19 mouse cellular contexts compared by ENCODE assay signal in genomic region chr5:93053606-93054397, GRCm38 (mm10). TPM values are rescaled to one million over a fixed set of nuclear protein-coding genes. Genes with fewer than 3 reads are reported as not detected.
A peak's percentile ranks its signal among the peaks of the same experiment; 100 is the strongest.
DNase-seq lines count a peak whose midpoint lies in the region; ATAC-seq and TF ChIP-seq lines count a peak whose summit lies in the region.
"Had no signal": no experiment of that assay in that cellular context is flagged by ENCODE, and none has a peak within 500 bp of the region (broad histone marks: within the 10 kb centered on the region; RNA-seq: fewer than 3 reads in every experiment).

No protein-coding gene starts in this region.

- TF ChIP-seq CTCF in heart, postnatal 0 days (IDR thresholded peaks at IDR 0.05; ENCODE audit: low read depth) = 0 out of 2 replicates have a peak, but pooled peaks have one; percentile 5
- TF ChIP-seq CTCF in brain, embryonic 14.5 days (IDR thresholded peaks at IDR 0.05; ENCODE audit: borderline replicate concordance, extremely low read depth, insufficient read depth, insufficient read length) = no peak

- H3K9me3 ChIP-seq in heart, postnatal 0 days (replicated peaks; ENCODE audit: control insufficient read depth, low read length) = no peaks in the 10 kb centered on the region
- H3K9me3 ChIP-seq: hindbrain, embryonic 10.5 days; limb, embryonic 12.5 days; stomach, embryonic 15.5 days had no signal

- no peak for TF ChIP-seq POLR2A in brain, embryonic 14.5 days (IDR thresholded peaks at IDR 0.05; ENCODE audit: borderline replicate concordance, extremely low read depth, insufficient read depth, insufficient read length, poor library complexity, severe bottlenecking)

- no peak overlapping the region for H3K27ac ChIP-seq in heart, postnatal 0 days (ENCODE audit: low read depth)
- H3K27ac ChIP-seq: hindbrain, embryonic 10.5 days; limb, embryonic 12.5 days; stomach, embryonic 15.5 days had no signal

- H3K4me3 ChIP-seq in heart, postnatal 0 days (ENCODE audit: low read depth, low read length) = no peak overlapping the region
- H3K4me3 ChIP-seq: hindbrain, embryonic 10.5 days; limb, embryonic 12.5 days; stomach, embryonic 15.5 days had no signal

- no peak for DNase-seq in heart, postnatal 0 days (ENCODE audit: low spot score)
- DNase-seq in heart, adult 8-10 months (ENCODE audit: low spot score) = no peak
- peak; percentile 59 for DNase-seq in retina, postnatal 1 day
- no peak for DNase-seq in retina, embryonic 14.5 days (ENCODE audit: low spot score)
- DNase-seq in brain, embryonic 14.5 days (ENCODE audit: low read depth) = peak; percentile 70
- peak; percentile 45 for DNase-seq in splenic B cell, adult 2 months (ENCODE audit: low read depth, low spot score)
- DNase-seq in c-Kit-positive CD71-positive TER-119-positive erythroid progenitor cells, embryonic 14.5 days (ENCODE audit: low spot score) = no peak
- no peak for DNase-seq in gastrocnemius, postnatal 10 days
- DNase-seq: adrenal gland, adult 2 months; embryo, embryonic 11 days; kidney, adult 9 months; layer of hippocampus, adult 9-11 months; right cerebral cortex, postnatal 14 days had no signal

- H3K27me3 ChIP-seq in heart, postnatal 0 days (ENCODE audit: control insufficient read depth, insufficient read depth, low read length) = no peaks in the 10 kb centered on the region
- H3K27me3 ChIP-seq in splenic B cell, adult 2 months (ENCODE audit: control insufficient read depth, insufficient read depth, low read length, poor library complexity, severe bottlenecking) = no peaks in the 10 kb centered on the region

- ATAC-seq in heart, postnatal 0 days (ENCODE audit: insufficient read depth, low read depth) = no peak
- ATAC-seq: lung, postnatal 0 days; midbrain, embryonic 16.5 days had no signal

- no peaks in the 10 kb centered on the region for H3K4me1 ChIP-seq in heart, postnatal 0 days (ENCODE audit: control insufficient read depth, insufficient read depth)
- H3K4me1 ChIP-seq: limb, embryonic 12.5 days; stomach, embryonic 15.5 days had no signal

- no peak overlapping the region for H3K9ac ChIP-seq in heart, postnatal 0 days (replicated peaks; ENCODE audit: low read depth, low read length)
- H3K9ac ChIP-seq: limb, embryonic 12.5 days; stomach, embryonic 15.5 days had no signal

- no peak for TF ChIP-seq EP300 in heart, postnatal 0 days (IDR thresholded peaks at IDR 0.05; ENCODE audit: low read depth)

- H3K36me3 ChIP-seq in heart, postnatal 0 days (replicated peaks; ENCODE audit: control insufficient read depth, insufficient read depth, low read length) = no peaks in the 10 kb centered on the region
- H3K36me3 ChIP-seq in splenic B cell, adult 2 months (ENCODE audit: control insufficient read depth, insufficient read depth, low read length, poor library complexity, severe bottlenecking) = no peaks in the 10 kb centered on the region
- H3K36me3 ChIP-seq: hindbrain, embryonic 10.5 days; limb, embryonic 12.5 days; stomach, embryonic 15.5 days had no signal

- 44% methylated on average over 8 of the region's 8 CpGs for WGBS in heart, postnatal 0 days

- H3K4me2 ChIP-seq in heart, postnatal 0 days (ENCODE audit: low read depth, low read length) = no peak overlapping the region
- H3K4me2 ChIP-seq: limb, embryonic 12.5 days; stomach, embryonic 15.5 days had no signal

RNA-seq across cellular contexts. Expression of gene Sowahb, which starts 9.0 kb away (rescaled TPM):
- not detected in 2 replicates for total RNA-seq in heart, postnatal 0 days (2014; rRNA removed; ENCODE audit: low replicate concordance)
- not detected in 2 replicates for polyA plus RNA-seq in heart, postnatal 0 days (2015; fragmentation: Nextera tagmentation; extraction: Ambion mirVana)
- under 1 TPM; 0.05 to 0.22 (median 0.12) TPM for total RNA-seq in heart, adult 8-10 months (2022)
- polyA plus RNA-seq in brain, embryonic 14.5 days (2012; rRNA removed) = 0.05 and 0.07 TPM in 2 replicates
- total RNA-seq in gastrocnemius, postnatal 10 days (2021) = under 1 TPM in 1 of 2 experiments, not detected in 1; 0.07 TPM
- total RNA-seq: MEL had no signal
- polyA plus RNA-seq: adrenal gland, adult 2 months; midbrain, embryonic 16.5 days had no signal

RNA-seq across cellular contexts. Expression of gene Sept11, which starts 39.4 kb away (rescaled TPM):
- total RNA-seq in heart, postnatal 0 days (2014; rRNA removed; ENCODE audit: low replicate concordance) = 38.2 and 52.2 TPM in 2 replicates
- 47.6 and 49.5 TPM in 2 replicates for polyA plus RNA-seq in heart, postnatal 0 days (2015; fragmentation: Nextera tagmentation; extraction: Ambion mirVana)
- total RNA-seq in heart, adult 8-10 months (2022) = 10 to 100 TPM; 23.6 to 29.9 (median 25.5) TPM
- polyA plus RNA-seq in brain, embryonic 14.5 days (2012; rRNA removed) = 111 and 133 TPM in 2 replicates
- total RNA-seq in gastrocnemius, postnatal 10 days (2021) = 100 to 1,000 TPM; 161 to 185 TPM

Comparison
In these comparisons a context has a peak if more than half of its experiments do, and no peak if none do; other contexts are left out.
1. DNase-seq: peak in retina, postnatal 1 day (single experiment), brain, embryonic 14.5 days (single experiment) and splenic B cell, adult 2 months (single experiment); none in heart, postnatal 0 days (single experiment), heart, adult 8-10 months (single experiment), retina, embryonic 14.5 days (single experiment), c-Kit-positive CD71-positive TER-119-positive erythroid progenitor cells, embryonic 14.5 days (single experiment) and gastrocnemius, postnatal 10 days (single experiment).